Mouse (Mus musculus) C2C12 (cell line): ENCODE results near the gene Endog. TPM values are rescaled to one million over a fixed set of nuclear protein-coding genes. Genes with fewer than 3 reads are reported as not detected.

Source experiments
- H3K27me3 ChIP-seq: one replicate; pipeline ENCODE4 v1.6.1; 2011; ENCODE audit not compliant: control insufficient read depth, insufficient read depth, insufficient read length
- H3K36me3 ChIP-seq: one replicate; pipeline ENCODE4 v1.6.1; 2011; ENCODE audit not compliant: control insufficient read depth, insufficient read depth
- H3K4me3 ChIP-seq: one replicate; pipeline ENCODE4 v1.5.1; 2011; ENCODE audit warnings: mild to moderate bottlenecking, control low read depth; ENCODE audit not compliant: poor library complexity, insufficient read depth, severe bottlenecking
- H3K79me2 ChIP-seq: one replicate; pipeline ENCODE4 v1.6.1; 2011; ENCODE audit not compliant: control insufficient read depth, insufficient read depth
- H3K79me3 ChIP-seq: one replicate; pipeline ENCODE4 v1.6.1; 2011; ENCODE audit warnings: low read depth, control low read depth
- H3ac ChIP-seq: one replicate; pipeline ENCODE3; 2011; ENCODE audit warnings: low read depth; ENCODE audit not compliant: control insufficient read depth, insufficient read length
- CEBPB ChIP-seq: IDR thresholded peaks from one replicate; pipeline ENCODE4 v1.6.1; 2011; ENCODE audit warnings: low read depth, mild to moderate bottlenecking, control low read depth, moderate library complexity
- CTCF ChIP-seq: IDR thresholded peaks from one replicate; pipeline ENCODE4 v1.5.1; 2011; ENCODE audit not compliant: control insufficient read depth, insufficient read depth, insufficient read length
- FOSL1 ChIP-seq: IDR thresholded peaks from one replicate; pipeline ENCODE4 v1.8.0; 2011; ENCODE audit warnings: mild to moderate bottlenecking, low read length; ENCODE audit not compliant: poor library complexity, insufficient read depth, severe bottlenecking
- MAX ChIP-seq: IDR thresholded peaks from one replicate; pipeline ENCODE4 v1.6.1; 2011; ENCODE audit warnings: mild to moderate bottlenecking, control low read depth
- MYOD1 ChIP-seq: IDR thresholded peaks from one replicate; pipeline ENCODE4 v1.6.1; 2011; ENCODE audit warnings: low read depth; ENCODE audit not compliant: control insufficient read depth, insufficient read length
- MYOG ChIP-seq: IDR thresholded peaks from one replicate; pipeline ENCODE4 v1.6.1; 2011; ENCODE audit not compliant: control insufficient read depth, insufficient read length; ENCODE audit errors: extremely low read depth
- USF1 ChIP-seq: IDR thresholded peaks from one replicate; pipeline ENCODE4 v1.6.1; 2011; ENCODE audit warnings: low read depth, mild to moderate bottlenecking, control low read depth, moderate library complexity
- polyA plus RNA-seq: library from polyadenylated mRNA; unstranded; fragments of >200 nt; fragmentation: generic; extraction: Trizol; gene quantifications from one replicate; pipeline ENCODE4 v1.2.1, GENCODE M21; 2012; ENCODE audit warnings: missing spikeins

Gene Endog
- polyA plus RNA-seq, 1 experiment: 16.1 TPM

GRCm38 (mm10) chr2:30212169-30212545 lies 40.9 kb downstream of the Endog start:
- Histone ChIP-seq H3K36me3 (no peaks in the 10 kb centered on the region), H3K27me3 (peaks cover 3% of the 10 kb centered on the region), H3K79me3 (no peaks in the 10 kb centered on the region), H3K4me3 (no peak overlapping the region), H3ac (no peak overlapping the region), H3K79me2 (no peaks in the 10 kb centered on the region)
- TF ChIP-seq FOSL1 (no peak), CTCF (no peak), USF1 (no peak), CEBPB (no peak), MYOD1 (no peak), MYOG (no peak), MAX (no peak)

- Histone ChIP-seq H3K79me2 (no peaks in the 10 kb centered on the region), H3K79me3 (no peaks in the 10 kb centered on the region), H3K36me3 (no peaks in the 10 kb centered on the region), H3K27me3 (peaks cover 3% of the 10 kb centered on the region), H3ac (no peak overlapping the region), H3K4me3 (no peak overlapping the region)
- TF ChIP-seq MAX (no peak), CTCF (no peak), MYOG (no peak), FOSL1 (no peak), CEBPB (no peak), USF1 (no peak), MYOD1 (no peak)
Observed at GRCm38 (mm10) chr2:30212951-30213350, 41.7 kb downstream of the Endog start.

- Histone ChIP-seq H3K36me3 (no peaks in the 10 kb centered on the region), H3K27me3 (peaks cover 3% of the 10 kb centered on the region)
- TF ChIP-seq MAX (no peak), MYOG (no peak), USF1 (no peak)
Observed at GRCm38 (mm10) chr2:30214745-30215144, 43.5 kb downstream of the Endog start.

GRCm38 (mm10) chr2:30215493-30215892 lies 44.2 kb downstream of the Endog start:
- Histone ChIP-seq H3K36me3 (no peaks in the 10 kb centered on the region), H3K79me3 (no peaks in the 10 kb centered on the region), H3K4me3 (no peak overlapping the region), H3K27me3 (peaks cover 2% of the 10 kb centered on the region), H3ac (no peak overlapping the region), H3K79me2 (no peaks in the 10 kb centered on the region)
- TF ChIP-seq CEBPB (no peak), USF1 (no peak), MAX (no peak), MYOD1 (no peak), FOSL1 (no peak), CTCF (no peak), MYOG (no peak)

More at GRCm38 (mm10) chr2:30214745-30215144, 43.5 kb downstream of the Endog start:
- H3ac ChIP-seq: no peak overlapping the region
- H3K79me3 ChIP-seq: no peaks in the 10 kb centered on the region
- H3K79me2 ChIP-seq: no peaks in the 10 kb centered on the region
- H3K4me3 ChIP-seq: no peak overlapping the region

- Histone ChIP-seq H3ac (no peak overlapping the region), H3K4me3 (no peak overlapping the region), H3K79me3 (no peaks in the 10 kb centered on the region), H3K36me3 (no peaks in the 10 kb centered on the region), H3K27me3 (no peaks in the 10 kb centered on the region), H3K79me2 (no peaks in the 10 kb centered on the region)
- no peak for TF ChIP-seq MYOG
- TF ChIP-seq CTCF: no peak
- TF ChIP-seq FOSL1: no peak
- TF ChIP-seq CEBPB: no peak
- no peak for TF ChIP-seq USF1
- TF ChIP-seq MAX: no peak
- TF ChIP-seq MYOD1: no peak
Observed at GRCm38 (mm10) chr2:30216293-30216692, 45.0 kb downstream of the Endog start.

Other genes starting within 250 kb of the Endog start
- 30.2 TPM for gene Gle1, start 236.1 kb upstream of the Endog start, polyA plus RNA-seq
- 93.4 TPM for gene Sptan1, start 205.9 kb upstream of the Endog start, polyA plus RNA-seq
- gene Wdr34, start 122.6 kb upstream of the Endog start, polyA plus RNA-seq: 16.4 TPM
- gene Set, start 114.1 kb upstream of the Endog start, polyA plus RNA-seq: 312 TPM
- gene Pkn3, start 93.8 kb upstream of the Endog start, polyA plus RNA-seq: 5.5 TPM
- gene Zdhhc12, start 77.8 kb upstream of the Endog start, polyA plus RNA-seq: 31.5 TPM
- gene Zer1, start 46.9 kb upstream of the Endog start, polyA plus RNA-seq: 7.2 TPM
- 25.3 TPM for gene Tbc1d13, start 37.7 kb upstream of the Endog start, polyA plus RNA-seq
- gene Spout1, start 7.0 kb downstream of the Endog start, polyA plus RNA-seq: 33.4 TPM
- gene Kyat1, start 34.4 kb downstream of the Endog start, polyA plus RNA-seq: 2.7 TPM
- 20.6 TPM for gene Lrrc8a, start 66.2 kb downstream of the Endog start, polyA plus RNA-seq
- 0.01 TPM for gene Gm28035, start 69.1 kb downstream of the Endog start, polyA plus RNA-seq
- gene Phyhd1, start 94.7 kb downstream of the Endog start, polyA plus RNA-seq: 1.4 TPM
- 0.16 TPM for gene Gm28038, start 109.5 kb downstream of the Endog start, polyA plus RNA-seq
- gene Dolk, start 114.8 kb downstream of the Endog start, polyA plus RNA-seq: 28.3 TPM
- 54.6 TPM for gene Nup188, start 114.9 kb downstream of the Endog start, polyA plus RNA-seq
- 60.0 TPM for gene Sh3glb2, start 187.8 kb downstream of the Endog start, polyA plus RNA-seq
- 29.4 TPM for gene Miga2, start 192.7 kb downstream of the Endog start, polyA plus RNA-seq
- 19.4 TPM for gene Dolpp1, start 220.8 kb downstream of the Endog start, polyA plus RNA-seq
- 22.5 TPM for gene Crat, start 244.3 kb downstream of the Endog start, polyA plus RNA-seq
- gene Ptpa, start 244.5 kb downstream of the Endog start, polyA plus RNA-seq: 213 TPM